Mouse (Mus musculus): ENCODE measurements around the gene Snrpd2. TPM values are rescaled to one million over a fixed set of nuclear protein-coding genes. Genes with fewer than 3 reads are reported as not detected.
"Not testable (repeated sequence)": the region's sequence is repeated elsewhere in the genome, so short reads cannot be mapped to it uniquely, and the experiment has no call there.

The Snrpd2 gene
- polyA plus RNA-seq, 1 experiment: 36.7 TPM

DNA sequence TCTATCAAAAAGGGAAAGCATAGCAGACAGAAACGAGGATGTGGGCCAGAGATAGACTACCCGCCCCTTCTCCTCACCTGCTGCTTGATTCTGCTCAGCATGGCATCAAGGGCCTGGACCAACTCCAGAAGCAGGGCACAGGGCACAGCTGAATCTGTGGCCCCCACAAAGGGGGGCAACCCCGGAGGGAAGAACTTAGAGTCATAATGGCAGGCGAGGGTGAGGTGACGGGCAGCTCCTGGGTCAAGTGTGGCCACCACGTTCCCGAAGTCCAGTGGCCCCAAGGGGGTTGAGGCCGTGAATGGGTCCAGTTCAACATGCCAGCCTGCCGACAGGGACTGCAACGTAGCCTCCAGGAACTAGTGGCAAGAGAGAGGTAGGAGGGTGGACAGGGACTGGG, 2.7 kb upstream of the Snrpd2 start:
- 92% methylated on average over 10 of the region's 10 CpGs for WGBS
- no peak for TF ChIP-seq POLR2A (IDR thresholded peaks at IDR 0.05; ENCODE audit: control insufficient read depth, extremely low read depth, insufficient read depth, low read length, poor library complexity)
- no peak for TF ChIP-seq CTCF (IDR thresholded peaks at IDR 0.05; ENCODE audit: borderline replicate concordance, control insufficient read depth, extremely low read depth, insufficient read depth, low read length, poor library complexity)
- H3K27me3 ChIP-seq (ENCODE audit: control insufficient read depth, insufficient read depth, low read length): no peaks in the 10 kb centered on the region
- peaks cover 8% of the 10 kb centered on the region for H3K4me1 ChIP-seq (replicated peaks; ENCODE audit: control insufficient read depth, insufficient read depth, low read length)
- no peak overlapping the region for H3K4me3 ChIP-seq (ENCODE audit: control insufficient read depth, insufficient read depth, low read length)
- no peak for DNase-seq
- H3K27ac ChIP-seq (ENCODE audit: control insufficient read depth, insufficient read depth, low read length): no peak overlapping the region
- H3K36me3 ChIP-seq (ENCODE audit: control insufficient read depth, insufficient read depth, low read length): no peaks in the 10 kb centered on the region

- 65% methylated on average over 6 of the region's 6 CpGs for WGBS
- Histone ChIP-seq H3K27me3 (ENCODE audit: control insufficient read depth, insufficient read depth, low read length) (no peaks in the 10 kb centered on the region), H3K4me3 (ENCODE audit: control insufficient read depth, insufficient read depth, low read length) (no peak overlapping the region), H3K36me3 (ENCODE audit: control insufficient read depth, insufficient read depth, low read length) (no peaks in the 10 kb centered on the region), H3K4me1 (replicated peaks; ENCODE audit: control insufficient read depth, insufficient read depth, low read length) (peaks cover 8% of the 10 kb centered on the region), H3K27ac (ENCODE audit: control insufficient read depth, insufficient read depth, low read length) (no peak overlapping the region)
- TF ChIP-seq POLR2A (IDR thresholded peaks at IDR 0.05; ENCODE audit: control insufficient read depth, extremely low read depth, insufficient read depth, low read length, poor library complexity) (no peak), CTCF (IDR thresholded peaks at IDR 0.05; ENCODE audit: borderline replicate concordance, control insufficient read depth, extremely low read depth, insufficient read depth, low read length, poor library complexity) (no peak)
- no peak for DNase-seq
These were observed 2.0 kb upstream of the Snrpd2 start for GRCm38 (mm10) chr7:19147497-19148045.

GRCm38 (mm10) chr7:19148180-19148874, 1.2 kb upstream of the Snrpd2 start:
- TF ChIP-seq POLR2A (IDR thresholded peaks at IDR 0.05; ENCODE audit: control insufficient read depth, extremely low read depth, insufficient read depth, low read length, poor library complexity) (no peak), CTCF (IDR thresholded peaks at IDR 0.05; ENCODE audit: borderline replicate concordance, control insufficient read depth, extremely low read depth, insufficient read depth, low read length, poor library complexity) (no peak)
- Histone ChIP-seq H3K4me3 (ENCODE audit: control insufficient read depth, insufficient read depth, low read length) (peak overlapping the region; percentile 80), H3K27ac (ENCODE audit: control insufficient read depth, insufficient read depth, low read length) (peak overlapping the region; percentile 27; the same call in 1 of the 2 replicates), H3K27me3 (ENCODE audit: control insufficient read depth, insufficient read depth, low read length) (no peaks in the 10 kb centered on the region), H3K4me1 (replicated peaks; ENCODE audit: control insufficient read depth, insufficient read depth, low read length) (peaks cover 8% of the 10 kb centered on the region), H3K36me3 (ENCODE audit: control insufficient read depth, insufficient read depth, low read length) (no peaks in the 10 kb centered on the region; the same call in 1 of the 2 replicates)
- WGBS: 11% methylated on average over 20 of the region's 20 CpGs
- no peak for DNase-seq

DNA sequence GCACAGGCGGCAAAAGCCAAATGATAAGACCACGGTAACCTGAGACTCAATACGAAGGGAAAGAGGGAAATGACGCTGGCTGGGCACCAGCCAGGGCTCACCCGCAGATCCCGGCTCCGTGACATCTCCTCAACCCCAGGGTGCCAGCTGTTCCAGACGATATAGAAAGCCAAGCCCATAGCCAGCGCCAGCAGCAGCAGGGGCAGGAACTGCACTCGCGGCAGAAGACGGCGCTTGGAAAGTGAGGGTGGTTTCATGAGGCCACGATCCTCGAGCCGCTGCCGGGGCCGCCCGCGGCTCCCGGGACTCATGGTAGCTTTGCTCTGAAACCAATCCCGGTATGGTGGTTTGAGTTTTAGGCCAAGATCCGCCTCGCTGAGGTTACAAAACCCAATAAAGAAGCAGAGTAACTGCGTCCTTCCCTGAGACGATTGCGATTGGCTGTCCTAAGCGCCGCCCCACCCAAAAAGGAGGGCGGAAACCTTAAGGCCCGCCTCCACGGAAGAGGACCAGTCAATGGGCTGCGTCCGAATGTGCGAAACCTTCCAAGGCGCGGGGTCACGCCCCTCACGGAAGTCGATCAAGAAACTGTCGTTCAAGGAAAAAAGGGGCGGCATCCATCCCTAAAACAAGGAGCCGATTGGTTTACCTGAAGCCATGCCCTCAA, 514 bp upstream of the Snrpd2 start, which contains the start of gene Qpctl:
Gene Qpctl (minus strand): TSS at position 417 of the 667 bp plus-strand sequence.
- peak; percentile 99 for DNase-seq
- Histone ChIP-seq H3K27me3 (ENCODE audit: control insufficient read depth, insufficient read depth, low read length) (no peaks in the 10 kb centered on the region), H3K36me3 (ENCODE audit: control insufficient read depth, insufficient read depth, low read length) (no peaks in the 10 kb centered on the region; the same call in 1 of the 2 replicates), H3K4me3 (ENCODE audit: control insufficient read depth, insufficient read depth, low read length) (peak within 1 kb of the TSS; percentile 80), H3K4me1 (replicated peaks; ENCODE audit: control insufficient read depth, insufficient read depth, low read length) (peaks cover 8% of the 10 kb centered on the region), H3K27ac (ENCODE audit: control insufficient read depth, insufficient read depth, low read length) (peak within 1 kb of the TSS; percentile 27; the same call in 1 of the 2 replicates)
- WGBS: under 1% methylated on average over 43 of the region's 43 CpGs
- TF ChIP-seq POLR2A (IDR thresholded peaks at IDR 0.05; ENCODE audit: control insufficient read depth, extremely low read depth, insufficient read depth, low read length, poor library complexity): peak; percentile 54; the same call in 1 of the 2 replicates
- TF ChIP-seq CTCF (IDR thresholded peaks at IDR 0.05; ENCODE audit: borderline replicate concordance, control insufficient read depth, extremely low read depth, insufficient read depth, low read length, poor library complexity): peak; percentile 55; the same call in 1 of the 2 replicates

DNA sequence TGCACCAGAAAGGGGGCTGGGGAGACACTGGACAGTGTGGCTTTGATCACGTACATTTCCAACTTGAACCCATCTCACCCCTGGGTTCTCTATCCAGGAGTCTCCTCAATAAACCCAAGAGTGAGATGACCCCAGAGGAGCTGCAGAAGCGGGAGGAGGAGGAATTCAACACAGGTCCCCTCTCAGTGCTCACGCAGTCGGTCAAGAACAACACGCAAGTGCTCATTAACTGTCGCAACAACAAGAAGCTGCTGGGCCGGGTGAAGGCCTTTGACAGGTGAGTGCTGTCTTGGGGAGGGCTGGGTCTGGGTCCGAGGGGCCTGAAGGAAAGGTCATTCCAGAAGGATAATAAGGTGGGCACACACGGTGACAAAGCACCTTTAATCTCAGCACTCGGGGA, 1.6 kb downstream of the Snrpd2 start:
- 95% methylated on average over 10 of the region's 10 CpGs for WGBS
- H3K4me1 ChIP-seq (replicated peaks; ENCODE audit: control insufficient read depth, insufficient read depth, low read length); H3K27ac ChIP-seq (ENCODE audit: control insufficient read depth, insufficient read depth, low read length); H3K36me3 ChIP-seq (ENCODE audit: control insufficient read depth, insufficient read depth, low read length); H3K27me3 ChIP-seq (ENCODE audit: control insufficient read depth, insufficient read depth, low read length); DNase-seq; H3K4me3 ChIP-seq (ENCODE audit: control insufficient read depth, insufficient read depth, low read length): not testable (repeated sequence)

DNA sequence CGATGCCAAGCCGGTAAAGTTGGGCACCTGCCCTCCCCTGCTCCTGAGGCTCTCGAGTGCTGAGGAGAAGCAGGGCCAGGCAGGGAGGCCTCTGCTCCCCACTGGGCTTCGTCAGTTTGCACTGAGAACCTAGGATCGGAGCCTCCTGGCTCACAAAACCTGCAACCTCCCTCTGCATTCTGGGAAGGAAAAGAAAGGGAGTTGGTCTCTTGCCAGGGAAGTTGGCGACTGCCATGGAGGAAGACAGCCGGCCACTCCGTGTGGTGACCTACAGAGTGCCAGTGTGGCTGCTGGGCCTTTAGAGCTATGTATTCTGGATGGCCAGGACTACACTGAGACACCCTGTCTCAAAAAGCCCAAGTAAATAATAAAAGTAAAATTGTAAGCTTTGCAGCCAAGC, 5.3 kb downstream of the Snrpd2 start:
- 97% methylated on average over 8 of the region's 8 CpGs for WGBS

More for the DNA sequence above, 5.3 kb downstream of the Snrpd2 start:
- H3K4me1 ChIP-seq (replicated peaks; ENCODE audit: control insufficient read depth, insufficient read depth, low read length): peaks cover 16% of the 10 kb centered on the region
- DNase-seq: no peak
- no peaks in the 10 kb centered on the region; the same call in 1 of the 2 replicates for H3K36me3 ChIP-seq (ENCODE audit: control insufficient read depth, insufficient read depth, low read length)
- no peak for TF ChIP-seq CTCF (IDR thresholded peaks at IDR 0.05; ENCODE audit: borderline replicate concordance, control insufficient read depth, extremely low read depth, insufficient read depth, low read length, poor library complexity)
- H3K27ac ChIP-seq (ENCODE audit: control insufficient read depth, insufficient read depth, low read length): no peak overlapping the region
- H3K27me3 ChIP-seq (ENCODE audit: control insufficient read depth, insufficient read depth, low read length): no peaks in the 10 kb centered on the region; the same call in 1 of the 2 replicates
- no peak overlapping the region for H3K4me3 ChIP-seq (ENCODE audit: control insufficient read depth, insufficient read depth, low read length)
